Mouse (Mus musculus) spleen, adult 2 months (tissue): ENCODE measurements around the gene Oit1. TPM values are rescaled to one million over a fixed set of nuclear protein-coding genes. Genes with fewer than 3 reads are reported as not detected.

ENCODE experiments used
- DNase-seq, 2 experiments: peaks; one replicate each; pipeline versions ENCODE4 v3.0.0 to v3.0.0-alpha.2; 2012 to 2021; ENCODE audit warnings: low spot score in 2 of 2, low read depth in 1 of 2
- H3K27ac ChIP-seq: fragments of 200-500 bp; 2 replicates; pipeline ENCODE4 v1.5.1; 2012; ENCODE audit warnings: low read length, inconsistent platforms; ENCODE audit not compliant: insufficient read depth
- H3K27me3 ChIP-seq: fragments of 200-500 bp; 2 replicates; pipeline ENCODE4 v1.6.1; 2012; ENCODE audit warnings: mild to moderate bottlenecking, moderate library complexity, low read length, inconsistent platforms; ENCODE audit not compliant: control insufficient read depth, insufficient read depth
- H3K36me3 ChIP-seq: fragments of 200-500 bp; 2 replicates; pipeline ENCODE4 v1.6.1; 2012; ENCODE audit warnings: mild to moderate bottlenecking, low read length, inconsistent platforms; ENCODE audit not compliant: control insufficient read depth, insufficient read depth
- H3K4me1 ChIP-seq: fragments of 200-500 bp; 2 replicates; pipeline ENCODE4 v1.6.1; 2011; ENCODE audit warnings: inconsistent platforms; ENCODE audit not compliant: control insufficient read depth, insufficient read depth, insufficient read length
- H3K4me3 ChIP-seq: fragments of 200-500 bp; 2 replicates; pipeline ENCODE4 v1.5.1; 2011; ENCODE audit warnings: mild to moderate bottlenecking, inconsistent platforms; ENCODE audit not compliant: insufficient read depth, insufficient read length; ENCODE audit errors: extremely low read depth
- CTCF ChIP-seq: fragments of 200-500 bp; IDR thresholded peaks from 2 replicates; pipeline ENCODE4 v1.5.1; 2011; ENCODE audit warnings: mild to moderate bottlenecking, inconsistent platforms; ENCODE audit not compliant: insufficient read depth, insufficient read length, insufficient replicate concordance; ENCODE audit errors: extremely low read depth
- POLR2A ChIP-seq: fragments of 200-500 bp; IDR thresholded peaks from 2 replicates; pipeline ENCODE4 v1.6.1; 2011; ENCODE audit warnings: low read depth, low read length, inconsistent platforms
- WGBS: fragments of 180-500 bp; shearing (Covaris S2); methylation state at CpG from one replicate; pipeline ENCODE4 v1.1.7; 2018; 5-methylcytosine and 5-hydroxymethylcytosine counted together
- polyA plus RNA-seq: library from polyadenylated mRNA; depleted of rRNA; stranded (reverse); fragments of >200 nt; gene quantifications from 2 replicates; pipeline ENCODE4 v1.2.3, GENCODE M21; 2012

The Oit1 gene
- polyA plus RNA-seq, 1 experiment = 0.16 TPM

DNA sequence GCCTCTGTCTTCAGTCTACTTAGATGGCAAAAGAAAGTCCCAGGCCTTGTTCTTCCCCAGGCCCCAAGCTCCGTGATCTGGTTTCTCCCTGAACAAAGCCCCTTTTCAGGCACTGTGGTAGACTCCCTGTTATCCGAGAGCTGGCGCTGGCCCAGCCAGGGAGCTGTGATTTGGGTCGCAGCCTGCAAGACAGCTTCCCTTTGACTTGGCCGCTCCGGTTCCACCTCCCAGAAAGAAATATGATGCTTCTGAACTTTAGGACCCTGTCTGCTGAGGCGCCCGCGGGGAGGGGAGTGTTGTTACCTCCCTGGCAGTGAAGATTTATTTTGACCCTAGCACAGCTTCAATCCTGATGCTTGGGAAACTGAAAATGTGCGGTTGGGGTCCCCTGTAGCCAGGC, 42.6 kb downstream of the Oit1 start:
- no peak overlapping the region for H3K4me3 ChIP-seq

GRCm38 (mm10) chr14:8334511-8334910, 44.0 kb downstream of the Oit1 start:
- Histone ChIP-seq H3K4me3 (no peak overlapping the region), H3K36me3 (no peaks in the 10 kb centered on the region), H3K27ac (no peak overlapping the region), H3K4me1 (no peaks in the 10 kb centered on the region), H3K27me3 (no peaks in the 10 kb centered on the region)
- TF ChIP-seq CTCF = no peak
- TF ChIP-seq POLR2A = no peak
- 75% methylated on average over 3 of the region's 3 CpGs for WGBS
- DNase-seq = no peak

More for the DNA sequence above, 42.6 kb downstream of the Oit1 start:
- Histone ChIP-seq H3K27ac (no peak overlapping the region), H3K4me1 (no peaks in the 10 kb centered on the region), H3K36me3 (no peaks in the 10 kb centered on the region), H3K27me3 (no peaks in the 10 kb centered on the region)
- TF ChIP-seq CTCF (no peak), POLR2A (no peak)
- 89% methylated on average over 10 of the region's 10 CpGs for WGBS
- no peak for DNase-seq

- DNase-seq = no peak
- Histone ChIP-seq H3K4me3 (no peak overlapping the region), H3K4me1 (no peaks in the 10 kb centered on the region), H3K27me3 (no peaks in the 10 kb centered on the region), H3K36me3 (no peaks in the 10 kb centered on the region), H3K27ac (no peak overlapping the region)
- TF ChIP-seq CTCF (no peak), POLR2A (no peak)
- 89% methylated on average over 11 of the region's 11 CpGs for WGBS
Observed at GRCm38 (mm10) chr14:8332314-8333252, 46.0 kb downstream of the Oit1 start.

DNA sequence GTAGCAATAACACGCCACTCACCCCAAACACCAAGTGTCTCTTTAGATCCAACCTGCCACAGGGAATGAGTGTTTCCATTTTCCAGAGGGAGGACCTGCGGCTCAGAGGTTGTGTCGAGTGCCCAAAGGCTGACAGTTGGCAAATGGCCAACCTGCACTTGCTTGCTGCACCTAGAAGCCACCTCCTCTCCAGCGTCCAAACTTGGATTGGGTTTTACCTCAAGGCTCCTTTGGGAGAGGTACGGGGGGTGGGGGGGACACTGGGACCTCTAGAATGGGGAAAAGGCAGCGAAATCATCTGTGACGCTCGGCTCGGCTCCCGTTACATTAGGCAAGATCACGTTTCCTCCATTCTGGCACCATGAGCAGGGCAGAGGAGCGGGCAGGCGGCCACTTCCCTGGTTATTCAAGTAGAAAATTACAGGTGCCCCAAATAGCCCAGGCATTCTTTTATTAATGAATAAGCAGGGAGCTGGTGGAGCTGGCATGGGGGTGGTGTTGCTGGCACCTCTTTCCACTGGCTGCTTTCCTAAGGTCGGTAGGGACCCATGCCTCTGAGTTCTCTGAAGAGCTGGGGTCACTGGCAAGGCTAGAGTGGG, 47.1 kb downstream of the Oit1 start:
- 83% methylated on average over 14 of the region's 14 CpGs for WGBS

GRCm38 (mm10) chr14:8330390-8330789, 48.2 kb downstream of the Oit1 start:
- H3K4me3 ChIP-seq = no peak overlapping the region
- 71% methylated on average over 6 of the region's 6 CpGs for WGBS
- H3K27ac ChIP-seq = no peak overlapping the region
- H3K36me3 ChIP-seq = no peaks in the 10 kb centered on the region
- TF ChIP-seq POLR2A (no peak), CTCF (no peak)
- no peaks in the 10 kb centered on the region for H3K4me1 ChIP-seq
- H3K27me3 ChIP-seq = no peaks in the 10 kb centered on the region
- DNase-seq = no peak

More for the DNA sequence above, 47.1 kb downstream of the Oit1 start:
- no peaks in the 10 kb centered on the region for H3K4me1 ChIP-seq
- no peak for DNase-seq
- H3K4me3 ChIP-seq = no peak overlapping the region
- TF ChIP-seq POLR2A (no peak), CTCF (no peak)
- no peak overlapping the region for H3K27ac ChIP-seq
- no peaks in the 10 kb centered on the region for H3K36me3 ChIP-seq
- H3K27me3 ChIP-seq = no peaks in the 10 kb centered on the region

GRCm38 (mm10) chr14:8329552-8329951, 49.0 kb downstream of the Oit1 start:
- Histone ChIP-seq H3K4me1 (no peaks in the 10 kb centered on the region), H3K27ac (no peak overlapping the region), H3K27me3 (no peaks in the 10 kb centered on the region), H3K36me3 (no peaks in the 10 kb centered on the region), H3K4me3 (no peak overlapping the region)
- WGBS = 83% methylated on average over 4 of the region's 4 CpGs
- TF ChIP-seq CTCF (no peak), POLR2A (no peak)
- DNase-seq = no peak

DNA sequence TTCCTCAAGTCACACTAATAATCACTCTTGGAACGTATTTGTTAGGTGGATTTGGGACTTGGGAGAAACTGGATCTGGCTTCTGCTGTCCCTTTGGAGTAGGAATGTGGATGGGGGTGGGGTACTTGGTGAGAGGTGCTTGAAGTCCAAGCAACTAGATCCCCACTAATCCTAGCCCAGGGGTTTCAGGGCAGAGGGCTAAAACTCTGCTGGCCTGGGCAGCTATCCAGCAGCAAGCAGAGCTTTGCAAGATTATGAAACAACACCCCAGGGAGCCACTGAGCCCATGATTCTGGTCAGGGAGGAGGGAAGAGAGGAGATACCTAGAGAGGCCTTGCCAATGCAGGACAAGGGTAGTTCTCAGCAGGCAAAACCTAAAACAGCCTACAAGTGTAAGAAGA, 51.2 kb downstream of the Oit1 start:
- TF ChIP-seq CTCF (no peak), POLR2A (no peak)

More for the DNA sequence above, 51.2 kb downstream of the Oit1 start:
- no peaks in the 10 kb centered on the region for H3K27me3 ChIP-seq
- DNase-seq = no peak
- H3K27ac ChIP-seq = no peak overlapping the region
- H3K36me3 ChIP-seq = no peaks in the 10 kb centered on the region
- H3K4me1 ChIP-seq = no peaks in the 10 kb centered on the region
- no peak overlapping the region for H3K4me3 ChIP-seq
- WGBS = 69% methylated on average over 1 of the region's 1 CpGs
